Mouse (Mus musculus) liver, adult 2 months (tissue): ENCODE results near the gene Rnf216. TPM values are rescaled to one million over a fixed set of nuclear protein-coding genes. Genes with fewer than 3 reads are reported as not detected.
A peak's percentile ranks its signal among the peaks of the same experiment; 100 is the strongest.

Experiments used
- DNase-seq: peaks from one replicate; pipeline ENCODE4 v3.0.0-alpha.2; 2011; ENCODE audit warnings: low read depth, low spot score; ENCODE audit errors: extremely low read depth
- H3K27ac ChIP-seq: fragments of 200-500 bp; replicated peaks from 2 replicates; pipeline ENCODE4 v1.5.1; 2012; ENCODE audit warnings: low read depth, mild to moderate bottlenecking, control low read depth, inconsistent platforms, low read length; ENCODE audit not compliant: insufficient read depth
- H3K27me3 ChIP-seq: fragments of 200-500 bp; 2 replicates; pipeline ENCODE4 v1.6.1; 2012; ENCODE audit warnings: mild to moderate bottlenecking, moderate library complexity, low read length, inconsistent platforms; ENCODE audit not compliant: control insufficient read depth, insufficient read depth
- H3K36me3 ChIP-seq: fragments of 200-500 bp; 2 replicates; pipeline ENCODE4 v1.6.1; 2012; ENCODE audit warnings: low read length, inconsistent platforms; ENCODE audit not compliant: control insufficient read depth, insufficient read depth
- H3K4me1 ChIP-seq: fragments of 200-500 bp; 2 replicates; pipeline ENCODE4 v1.6.1; 2011; ENCODE audit warnings: low read length; ENCODE audit not compliant: control insufficient read depth, insufficient read depth
- H3K4me3 ChIP-seq: fragments of 200-500 bp; 2 replicates; pipeline ENCODE4 v1.5.1; 2011; ENCODE audit warnings: low read depth, mild to moderate bottlenecking, control low read depth, low read length, moderate library complexity; ENCODE audit not compliant: insufficient read depth
- H3K79me2 ChIP-seq: fragments of 200-500 bp; 2 replicates; pipeline ENCODE4 v1.6.1; 2012; ENCODE audit warnings: inconsistent platforms, mild to moderate bottlenecking, low read length, moderate library complexity; ENCODE audit not compliant: control insufficient read depth, insufficient read depth
- H3K9ac ChIP-seq: fragments of 200-500 bp; 2 replicates; pipeline ENCODE4 v1.6.1; 2012; ENCODE audit warnings: low read depth, mild to moderate bottlenecking, control low read depth, inconsistent platforms, low read length
- CTCF ChIP-seq: fragments of 200-500 bp; IDR thresholded peaks from 2 replicates; pipeline ENCODE4 v1.5.1; 2011; ENCODE audit warnings: low read depth, low read length, control low read depth
- POLR2A ChIP-seq: fragments of 200-500 bp; IDR thresholded peaks from 2 replicates; pipeline ENCODE4 v1.6.1; 2011; ENCODE audit warnings: low read length, control low read depth; ENCODE audit not compliant: insufficient read depth; ENCODE audit errors: extremely low read depth
- WGBS: fragments of 180-500 bp; shearing (Covaris S2); methylation state at CpG from one replicate; pipeline ENCODE4 v1.1.7; 2018; 5-methylcytosine and 5-hydroxymethylcytosine counted together
- polyA plus RNA-seq: library from polyadenylated mRNA; depleted of rRNA; stranded (reverse); fragments of >200 nt; gene quantifications from 2 replicates; pipeline ENCODE4 v1.2.3, GENCODE M21; 2012
- total RNA-seq: library from RNA; depleted of rRNA; stranded (reverse); fragments of >200 nt; gene quantifications from 2 replicates; pipeline ENCODE4 v1.2.3, GENCODE M21; 2014

Rnf216 gene
- total and polyA plus RNA-seq, 2 experiments = 11.5 to 12.1 TPM

DNA sequence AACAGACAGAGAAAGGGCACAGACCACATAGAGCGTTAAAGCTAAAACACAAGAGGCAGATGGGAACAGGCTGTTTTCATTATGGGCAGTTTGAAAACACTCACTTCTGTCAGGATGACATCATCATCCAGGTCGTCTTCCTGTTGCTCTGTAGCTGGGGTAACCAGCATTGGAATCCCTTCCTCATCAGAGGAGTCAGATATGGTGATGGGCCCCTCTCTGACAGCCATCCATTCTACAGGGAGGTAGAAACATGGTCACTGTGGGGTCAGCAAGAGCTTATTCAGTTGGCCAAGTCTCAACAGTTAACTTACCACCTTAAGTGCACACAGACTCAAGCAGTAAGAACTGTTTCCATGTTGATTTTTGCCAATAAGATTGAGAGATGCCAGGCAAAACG lies 19.9 kb downstream of the Rnf216 start:
- WGBS = 81% methylated on average over 3 of the region's 3 CpGs
- no peak for TF ChIP-seq POLR2A
- no peak for TF ChIP-seq CTCF
- Histone ChIP-seq H3K79me2 (peaks cover 3% of the 10 kb centered on the region; the same call in 1 of the 2 replicates), H3K4me3 (no peak overlapping the region), H3K9ac (no peak overlapping the region), H3K27ac (no peak overlapping the region), H3K4me1 (no peaks in the 10 kb centered on the region), H3K36me3 (peaks cover 39% of the 10 kb centered on the region), H3K27me3 (no peaks in the 10 kb centered on the region)
- no peak for DNase-seq

DNA sequence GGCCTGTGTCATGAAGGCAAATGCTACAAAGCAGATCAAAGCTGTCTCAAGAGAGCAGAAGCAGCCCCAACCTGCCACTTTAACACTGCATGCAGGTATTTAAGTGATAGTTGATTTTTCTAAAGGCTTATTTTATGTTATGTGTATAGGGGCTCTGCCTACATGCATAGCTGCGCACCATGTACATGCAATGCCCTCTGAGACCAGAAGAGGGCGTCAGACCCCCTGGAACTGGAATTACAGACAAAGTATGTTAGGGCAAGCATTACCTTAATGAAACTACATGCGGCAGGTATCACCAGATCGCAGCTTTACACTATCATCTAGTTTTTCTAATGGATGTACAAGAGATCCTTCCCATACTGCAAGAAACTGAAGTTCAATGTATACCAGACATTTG lies 27.9 kb downstream of the Rnf216 start:
- Histone ChIP-seq H3K36me3 (peaks cover 62% of the 10 kb centered on the region), H3K9ac (no peak overlapping the region), H3K4me3 (no peak overlapping the region), H3K79me2 (no peaks in the 10 kb centered on the region), H3K4me1 (no peaks in the 10 kb centered on the region), H3K27ac (no peak overlapping the region), H3K27me3 (no peaks in the 10 kb centered on the region)
- DNase-seq = no peak
- peak; percentile 68 for TF ChIP-seq CTCF
- TF ChIP-seq POLR2A = no peak
- 72% methylated on average over 4 of the region's 4 CpGs for WGBS

DNA sequence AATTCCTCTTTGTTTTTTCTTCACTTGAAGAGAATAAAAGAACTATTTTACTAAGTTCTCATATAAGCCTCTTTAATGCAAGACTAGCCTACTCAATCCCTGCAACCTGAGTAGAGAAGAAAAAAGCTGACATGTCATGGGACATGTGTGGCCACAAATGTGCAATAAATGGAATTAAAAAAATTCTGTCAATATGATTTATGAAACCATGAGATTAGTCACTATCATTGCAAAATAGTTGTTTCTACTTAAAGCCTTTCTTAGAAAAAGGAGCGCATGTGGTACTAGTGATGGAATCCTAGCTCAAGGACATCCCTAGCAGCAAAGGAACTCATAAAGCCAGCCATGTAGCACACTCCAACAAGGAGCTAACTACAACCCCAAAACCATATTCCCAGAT lies 33.0 kb downstream of the Rnf216 start:
- H3K27ac ChIP-seq = no peak overlapping the region
- H3K4me1 ChIP-seq = no peaks in the 10 kb centered on the region
- H3K79me2 ChIP-seq = no peaks in the 10 kb centered on the region
- DNase-seq = no peak
- no peaks in the 10 kb centered on the region for H3K27me3 ChIP-seq
- H3K9ac ChIP-seq = no peak overlapping the region
- WGBS = 84% methylated on average over 1 of the region's 1 CpGs
- TF ChIP-seq CTCF = no peak
- no peak for TF ChIP-seq POLR2A
- H3K36me3 ChIP-seq = peaks cover 78% of the 10 kb centered on the region
- H3K4me3 ChIP-seq = no peak overlapping the region

DNA sequence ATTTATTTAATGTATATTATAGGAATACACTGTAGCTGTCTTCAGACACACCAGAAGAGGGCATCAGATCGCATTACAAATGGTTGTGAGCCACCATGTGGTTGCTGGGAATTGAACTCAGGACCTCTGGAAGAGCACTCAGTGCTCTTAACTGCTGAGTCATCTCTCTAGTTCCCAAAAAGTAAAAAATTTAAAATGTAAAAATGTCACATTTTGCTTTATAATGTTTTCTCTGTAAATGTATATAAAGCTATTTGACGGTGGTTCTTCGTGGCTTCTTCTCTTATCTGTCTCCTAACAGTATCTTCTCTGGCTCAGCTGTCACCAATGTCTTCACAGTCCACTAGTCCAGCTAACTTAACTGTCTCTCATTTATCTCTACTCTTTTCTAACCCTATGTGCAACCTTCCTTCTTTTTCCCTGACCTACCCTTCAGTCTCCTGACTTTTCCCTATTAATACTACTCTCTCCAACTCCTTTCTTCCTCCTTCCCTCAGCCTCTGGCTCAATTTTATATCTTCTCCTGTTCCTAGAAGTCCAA lies 36.1 kb downstream of the Rnf216 start:
- peaks cover 79% of the 10 kb centered on the region for H3K36me3 ChIP-seq
- H3K79me2 ChIP-seq = no peaks in the 10 kb centered on the region
- no peaks in the 10 kb centered on the region for H3K27me3 ChIP-seq
- TF ChIP-seq POLR2A = no peak
- TF ChIP-seq CTCF = no peak
- no peak overlapping the region for H3K4me3 ChIP-seq
- no peak overlapping the region for H3K27ac ChIP-seq
- H3K9ac ChIP-seq = no peak overlapping the region
- 91% methylated on average over 3 of the region's 3 CpGs for WGBS
- no peaks in the 10 kb centered on the region for H3K4me1 ChIP-seq
- no peak for DNase-seq

DNA sequence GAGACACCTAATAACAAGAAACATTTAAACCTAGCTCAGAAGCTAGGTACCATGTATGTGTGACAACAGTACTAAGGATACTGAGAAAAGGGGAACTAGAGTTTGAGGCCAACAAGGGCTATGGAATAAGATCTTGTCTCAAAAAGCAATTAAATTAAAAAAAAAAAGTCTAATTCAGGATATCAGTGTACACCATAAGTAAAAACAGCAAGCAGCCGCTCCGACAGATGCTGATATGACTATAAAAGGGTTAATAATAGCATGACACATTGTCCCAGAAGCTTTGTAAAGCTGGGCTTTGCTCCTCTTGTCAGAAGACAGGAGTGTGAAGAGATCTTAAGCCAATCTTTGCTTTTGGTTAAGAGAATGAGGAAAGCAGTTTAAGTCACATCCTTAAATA lies 36.8 kb downstream of the Rnf216 start:
- Histone ChIP-seq H3K4me1 (no peaks in the 10 kb centered on the region), H3K9ac (no peak overlapping the region), H3K36me3 (peaks cover 74% of the 10 kb centered on the region), H3K27ac (no peak overlapping the region), H3K79me2 (no peaks in the 10 kb centered on the region), H3K4me3 (no peak overlapping the region), H3K27me3 (no peaks in the 10 kb centered on the region)
- TF ChIP-seq POLR2A = no peak
- no peak for TF ChIP-seq CTCF
- DNase-seq = no peak
- WGBS = 99% methylated on average over 2 of the region's 2 CpGs

DNA sequence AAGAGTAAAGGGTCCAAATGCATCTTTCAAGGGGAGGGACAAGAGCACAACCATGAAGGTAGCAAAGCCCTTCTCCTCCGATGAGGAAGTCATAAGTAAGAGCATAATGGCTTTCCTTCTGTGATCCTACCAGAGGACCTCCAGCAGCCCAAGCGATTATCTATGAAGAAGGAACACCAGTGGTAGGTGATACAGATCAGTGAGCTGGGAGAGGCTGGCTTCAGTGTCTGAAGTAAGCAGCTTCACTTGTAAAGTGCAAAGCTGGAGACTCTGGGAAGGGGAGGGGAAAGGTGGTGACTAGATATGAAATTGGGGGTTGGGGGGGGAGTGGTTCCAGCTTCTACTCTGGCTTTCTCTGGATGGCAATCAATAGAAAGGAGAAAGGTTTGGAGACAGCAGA lies 43.7 kb downstream of the Rnf216 start:
- H3K4me1 ChIP-seq = no peaks in the 10 kb centered on the region; the same call in 1 of the 2 replicates
- H3K27ac ChIP-seq = no peak overlapping the region
- H3K27me3 ChIP-seq = no peaks in the 10 kb centered on the region
- 90% methylated on average over 2 of the region's 2 CpGs for WGBS
- H3K4me3 ChIP-seq = no peak overlapping the region
- H3K36me3 ChIP-seq = peaks cover 42% of the 10 kb centered on the region
- DNase-seq = no peak
- H3K9ac ChIP-seq = no peak overlapping the region
- H3K79me2 ChIP-seq = no peaks in the 10 kb centered on the region
- TF ChIP-seq CTCF = no peak
